Mouse (Mus musculus): ENCODE data around the gene Krtap31-2. TPM values are rescaled to one million over a fixed set of nuclear protein-coding genes. Genes with fewer than 3 reads are reported as not detected.

The Krtap31-2 gene
- polyA plus RNA-seq, 1 experiment from 2014 or later, result not detected

Other genes with a start within 250 kb of the Krtap31-2 start
- gene Gm14190, start 245.6 kb upstream of the Krtap31-2 start, polyA plus RNA-seq (2016; fragmentation: Nextera tagmentation; extraction: Ambion mirVana), result not detected in 2 replicates
- gene Gm14180, start 202.0 kb upstream of the Krtap31-2 start, polyA plus RNA-seq (2016; fragmentation: Nextera tagmentation; extraction: Ambion mirVana), result not detected in 2 replicates
- not detected in 2 replicates for gene Gm11595, start 163.4 kb upstream of the Krtap31-2 start, polyA plus RNA-seq (2016; fragmentation: Nextera tagmentation; extraction: Ambion mirVana)
- gene Krtap4-8, start 155.6 kb upstream of the Krtap31-2 start, polyA plus RNA-seq (2016; fragmentation: Nextera tagmentation; extraction: Ambion mirVana), result not detected in 2 replicates
- not detected in 2 replicates for gene Krtap4-9, start 151.1 kb upstream of the Krtap31-2 start, polyA plus RNA-seq (2016; fragmentation: Nextera tagmentation; extraction: Ambion mirVana)
- gene Gm11596, start 142.8 kb upstream of the Krtap31-2 start, polyA plus RNA-seq (2016; fragmentation: Nextera tagmentation; extraction: Ambion mirVana), result not detected in 2 replicates
- not detected in 2 replicates for gene Gm11569, start 137.4 kb upstream of the Krtap31-2 start, polyA plus RNA-seq (2016; fragmentation: Nextera tagmentation; extraction: Ambion mirVana)
- not detected in 2 replicates for gene Gm11554, start 131.8 kb upstream of the Krtap31-2 start, polyA plus RNA-seq (2016; fragmentation: Nextera tagmentation; extraction: Ambion mirVana)
- gene Krtap4-13, start 126.4 kb upstream of the Krtap31-2 start, polyA plus RNA-seq (2016; fragmentation: Nextera tagmentation; extraction: Ambion mirVana), result not detected in 2 replicates
- gene Gm11564, start 120.6 kb upstream of the Krtap31-2 start, polyA plus RNA-seq (2016; fragmentation: Nextera tagmentation; extraction: Ambion mirVana), result not detected in 2 replicates
- gene 2300003K06Rik, start 98.2 kb upstream of the Krtap31-2 start, polyA plus RNA-seq (2016; fragmentation: Nextera tagmentation; extraction: Ambion mirVana), result not detected in 2 replicates
- not detected in 2 replicates for gene Krtap4-16, start 84.7 kb upstream of the Krtap31-2 start, polyA plus RNA-seq (2016; fragmentation: Nextera tagmentation; extraction: Ambion mirVana)
- not detected in 2 replicates for gene Gm11568, start 78.4 kb upstream of the Krtap31-2 start, polyA plus RNA-seq (2016; fragmentation: Nextera tagmentation; extraction: Ambion mirVana)
- not detected in 2 replicates for gene Gm11559, start 71.8 kb upstream of the Krtap31-2 start, polyA plus RNA-seq (2016; fragmentation: Nextera tagmentation; extraction: Ambion mirVana)
- not detected in 2 replicates for gene Krtap9-1, start 62.9 kb upstream of the Krtap31-2 start, polyA plus RNA-seq (2016; fragmentation: Nextera tagmentation; extraction: Ambion mirVana)
- not detected in 2 replicates for gene Gm11567, start 57.1 kb upstream of the Krtap31-2 start, polyA plus RNA-seq (2016; fragmentation: Nextera tagmentation; extraction: Ambion mirVana)
- gene Krtap31-1, start 28.4 kb upstream of the Krtap31-2 start, polyA plus RNA-seq (2016; fragmentation: Nextera tagmentation; extraction: Ambion mirVana), result not detected in 2 replicates
- gene Gm11565, start 21.5 kb upstream of the Krtap31-2 start, polyA plus RNA-seq (2016; fragmentation: Nextera tagmentation; extraction: Ambion mirVana), result not detected in 2 replicates
- gene Krtap9-5, start 12.2 kb downstream of the Krtap31-2 start, polyA plus RNA-seq (2016; fragmentation: Nextera tagmentation; extraction: Ambion mirVana), result not detected in 2 replicates
- gene Krtap29-1, start 42.8 kb downstream of the Krtap31-2 start, polyA plus RNA-seq (2016; fragmentation: Nextera tagmentation; extraction: Ambion mirVana), result not detected in 2 replicates
- gene Krtap16-1, start 50.3 kb downstream of the Krtap31-2 start, polyA plus RNA-seq (2016; fragmentation: Nextera tagmentation; extraction: Ambion mirVana), result not detected in 2 replicates
- 0.30 TPM in 1 of 2 replicates, not detected in the other for gene Krtap17-1, start 57.7 kb downstream of the Krtap31-2 start, polyA plus RNA-seq (2016; fragmentation: Nextera tagmentation; extraction: Ambion mirVana)
- gene Krt33a, start 79.9 kb downstream of the Krtap31-2 start, polyA plus RNA-seq (2016; fragmentation: Nextera tagmentation; extraction: Ambion mirVana), result not detected in 2 replicates
- gene Krt33b, start 93.6 kb downstream of the Krtap31-2 start, polyA plus RNA-seq (2016; fragmentation: Nextera tagmentation; extraction: Ambion mirVana), result not detected in 2 replicates
- gene Krt34, start 105.3 kb downstream of the Krtap31-2 start, polyA plus RNA-seq (2016; fragmentation: Nextera tagmentation; extraction: Ambion mirVana), result not detected in 2 replicates
- gene Krt31, start 114.3 kb downstream of the Krtap31-2 start, polyA plus RNA-seq (2016; fragmentation: Nextera tagmentation; extraction: Ambion mirVana), result not detected in 2 replicates
- not detected in 2 replicates for gene Krt32, start 151.9 kb downstream of the Krtap31-2 start, polyA plus RNA-seq (2016; fragmentation: Nextera tagmentation; extraction: Ambion mirVana)
- gene Krt35, start 159.9 kb downstream of the Krtap31-2 start, polyA plus RNA-seq (2016; fragmentation: Nextera tagmentation; extraction: Ambion mirVana), result not detected in 2 replicates
- 0.08 TPM in 1 of 2 replicates, not detected in the other for gene Krt36, start 169.3 kb downstream of the Krtap31-2 start, polyA plus RNA-seq (2016; fragmentation: Nextera tagmentation; extraction: Ambion mirVana)
- gene Krt13, start 185.3 kb downstream of the Krtap31-2 start, polyA plus RNA-seq (2016; fragmentation: Nextera tagmentation; extraction: Ambion mirVana), result 0.10 TPM in 1 of 2 replicates, not detected in the other
- 0.11 and 1.5 TPM in 2 replicates for gene Krt15, start 199.6 kb downstream of the Krtap31-2 start, polyA plus RNA-seq (2016; fragmentation: Nextera tagmentation; extraction: Ambion mirVana)
- gene Krt19, start 212.4 kb downstream of the Krtap31-2 start, polyA plus RNA-seq (2016; fragmentation: Nextera tagmentation; extraction: Ambion mirVana), result 76.3 and 86.1 TPM in 2 replicates

Data from heart, embryonic 10.5 days (tissue).